Mouse (Mus musculus): ENCODE measurements around the gene Cenpf. TPM values are rescaled to one million over a fixed set of nuclear protein-coding genes. Genes with fewer than 3 reads are reported as not detected.

The Cenpf gene
- polyA plus RNA-seq, 1 experiment from 2014 or later = 86.6 TPM

GRCm38 (mm10) chr1:189613076-189613475, 74.8 kb downstream of the Cenpf start:
- Histone ChIP-seq H3K27me3 (no peaks in the 10 kb centered on the region), H3K9ac (no peak overlapping the region), H3K4me3 (no peak overlapping the region), H3K4me1 (no peaks in the 10 kb centered on the region), H3K4me2 (replicated peaks) (no peak overlapping the region), H3K9me3 (replicated peaks) (no peaks in the 10 kb centered on the region), H3K27ac (no peak overlapping the region), H3K36me3 (no peaks in the 10 kb centered on the region)
- WGBS = 70% methylated on average over 7 of the region's 7 CpGs
- ATAC-seq (ENCODE audit: low FRiP score) = no peak

- ATAC-seq (ENCODE audit: low FRiP score) = no peak
These were observed 76.1 kb downstream of the Cenpf start for GRCm38 (mm10) chr1:189611775-189612174.

GRCm38 (mm10) chr1:189608640-189609039, 79.2 kb downstream of the Cenpf start:
- H3K4me3 ChIP-seq = no peak overlapping the region
- peaks cover 5% of the 10 kb centered on the region; the same call in 1 of the 2 replicates for H3K9me3 ChIP-seq (replicated peaks)
- ATAC-seq (ENCODE audit: low FRiP score) = no peak
- no peaks in the 10 kb centered on the region for H3K27me3 ChIP-seq
- H3K4me1 ChIP-seq = no peaks in the 10 kb centered on the region
- H3K27ac ChIP-seq = no peak overlapping the region
- H3K9ac ChIP-seq = no peak overlapping the region
- no peaks in the 10 kb centered on the region for H3K36me3 ChIP-seq
- WGBS = 33% methylated on average over 5 of the region's 5 CpGs
- no peak overlapping the region for H3K4me2 ChIP-seq (replicated peaks)

More at GRCm38 (mm10) chr1:189611775-189612174, 76.1 kb downstream of the Cenpf start:
- Histone ChIP-seq H3K27ac (no peak overlapping the region), H3K4me3 (no peak overlapping the region), H3K9me3 (replicated peaks) (no peaks in the 10 kb centered on the region), H3K9ac (no peak overlapping the region), H3K4me1 (no peaks in the 10 kb centered on the region), H3K4me2 (replicated peaks) (no peak overlapping the region), H3K36me3 (no peaks in the 10 kb centered on the region), H3K27me3 (no peaks in the 10 kb centered on the region)
- 74% methylated on average over 4 of the region's 4 CpGs for WGBS

DNA sequence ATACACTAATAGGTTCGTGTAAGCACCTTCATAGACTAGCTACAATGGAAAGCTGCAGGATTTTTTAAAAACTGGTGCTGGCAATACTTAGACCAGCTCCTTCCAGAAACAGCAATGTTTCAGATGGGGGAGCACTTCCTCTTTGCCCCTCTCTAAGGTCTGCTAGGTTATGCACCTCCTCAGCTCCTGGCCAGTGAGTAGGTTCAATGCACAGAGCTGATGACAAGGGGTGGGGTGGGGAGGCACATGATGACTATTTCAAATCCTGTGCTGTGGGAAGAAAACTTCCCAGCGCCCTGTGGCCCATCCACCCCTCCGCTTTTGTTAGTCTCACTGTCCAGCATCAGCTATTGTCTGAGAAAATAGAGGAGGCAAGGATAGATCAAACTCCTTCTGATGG, 79.8 kb downstream of the Cenpf start:
- H3K9me3 ChIP-seq (replicated peaks) = peaks cover 5% of the 10 kb centered on the region; the same call in 1 of the 2 replicates
- H3K4me2 ChIP-seq (replicated peaks) = no peak overlapping the region
- 85% methylated on average over 3 of the region's 3 CpGs for WGBS
- no peak overlapping the region for H3K27ac ChIP-seq
- no peaks in the 10 kb centered on the region for H3K36me3 ChIP-seq
- H3K4me3 ChIP-seq = no peak overlapping the region
- H3K9ac ChIP-seq = no peak overlapping the region
- no peak for ATAC-seq (ENCODE audit: low FRiP score)
- no peaks in the 10 kb centered on the region for H3K27me3 ChIP-seq
- no peaks in the 10 kb centered on the region for H3K4me1 ChIP-seq

DNA sequence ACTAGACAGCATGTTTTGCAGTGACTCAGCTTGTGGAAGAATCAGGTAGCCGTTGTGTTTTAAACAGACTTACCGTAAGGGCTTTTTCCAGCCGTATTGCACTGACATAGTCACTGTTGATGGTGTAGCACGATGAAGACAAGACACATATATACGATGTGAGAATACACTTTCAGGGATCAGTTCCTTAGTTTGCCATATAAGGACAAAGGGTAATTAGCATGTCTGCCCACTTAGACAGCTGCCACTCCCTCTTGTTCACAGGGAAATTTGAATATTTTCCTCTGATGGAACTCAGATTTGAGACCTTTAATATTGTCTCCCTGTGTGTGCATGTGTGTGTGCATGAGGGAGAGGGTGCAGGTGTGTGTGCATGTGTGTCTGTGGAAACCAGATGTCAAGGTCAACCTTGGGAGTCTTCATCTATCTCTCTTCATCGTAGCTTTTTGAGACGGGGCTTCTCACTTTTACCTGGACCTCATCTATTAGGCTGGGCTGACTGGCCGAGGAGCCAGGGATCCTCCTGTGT, 82.2 kb downstream of the Cenpf start:
- WGBS = 87% methylated on average over 8 of the region's 8 CpGs
- no peak for ATAC-seq (ENCODE audit: low FRiP score)
- no peaks in the 10 kb centered on the region for H3K27me3 ChIP-seq
- no peaks in the 10 kb centered on the region for H3K4me1 ChIP-seq
- H3K4me2 ChIP-seq (replicated peaks) = no peak overlapping the region
- no peak overlapping the region for H3K27ac ChIP-seq
- H3K4me3 ChIP-seq = no peak overlapping the region
- no peaks in the 10 kb centered on the region for H3K36me3 ChIP-seq
- no peak overlapping the region for H3K9ac ChIP-seq
- H3K9me3 ChIP-seq (replicated peaks) = peaks cover 5% of the 10 kb centered on the region; the same call in 1 of the 2 replicates

DNA sequence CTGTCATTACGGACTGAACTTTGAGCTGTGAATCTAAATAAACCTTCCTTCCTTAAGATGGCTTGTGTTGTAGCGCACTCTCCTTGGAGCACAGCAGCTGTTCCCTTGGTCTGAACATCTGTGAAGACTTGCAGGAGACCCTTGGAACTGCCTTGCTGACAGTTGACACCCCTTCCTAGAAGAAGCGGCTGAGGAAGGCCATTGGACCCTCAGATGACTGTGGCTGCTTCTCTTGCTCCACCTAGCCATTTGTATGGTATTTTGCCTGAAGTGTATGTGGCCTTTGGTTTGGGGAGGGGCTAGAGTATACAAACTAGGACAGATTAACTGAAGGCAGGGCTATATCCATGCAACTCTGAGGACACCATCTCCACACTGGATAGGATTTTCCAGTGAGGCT, 90.8 kb downstream of the Cenpf start:
- 92% methylated on average over 3 of the region's 3 CpGs for WGBS
- Histone ChIP-seq H3K9ac (no peak overlapping the region), H3K27ac (no peak overlapping the region), H3K36me3 (no peaks in the 10 kb centered on the region), H3K4me1 (no peaks in the 10 kb centered on the region), H3K9me3 (replicated peaks) (no peaks in the 10 kb centered on the region), H3K4me2 (replicated peaks) (no peak overlapping the region), H3K27me3 (no peaks in the 10 kb centered on the region), H3K4me3 (no peak overlapping the region)
- no peak for ATAC-seq (ENCODE audit: low FRiP score)

Other genes with a start within 250 kb of the Cenpf start
- gene Ptpn14, start 40.2 kb upstream of the Cenpf start, polyA plus RNA-seq (2016; fragmentation: Nextera tagmentation; extraction: Ambion mirVana) = 7.6 and 8.7 TPM in 2 replicates
- gene Smyd2, start 234.3 kb upstream of the Cenpf start, polyA plus RNA-seq (2016; fragmentation: Nextera tagmentation; extraction: Ambion mirVana) = 46.2 and 49.8 TPM in 2 replicates